Mouse (Mus musculus) central nervous system, embryonic 18 days (tissue): ENCODE data around the gene Polh. TPM values are rescaled to one million over a fixed set of nuclear protein-coding genes. Genes with fewer than 3 reads are reported as not detected.

ENCODE experiments used
- polyA plus RNA-seq: library from polyadenylated mRNA; depleted of rRNA; stranded (reverse); fragments of >200 nt; gene quantifications from 2 replicates; pipeline ENCODE4 v1.2.3, GENCODE M21; 2012; rRNA removed

The Polh gene
- 9.1 and 9.4 TPM in 2 replicates for polyA plus RNA-seq

DNA sequence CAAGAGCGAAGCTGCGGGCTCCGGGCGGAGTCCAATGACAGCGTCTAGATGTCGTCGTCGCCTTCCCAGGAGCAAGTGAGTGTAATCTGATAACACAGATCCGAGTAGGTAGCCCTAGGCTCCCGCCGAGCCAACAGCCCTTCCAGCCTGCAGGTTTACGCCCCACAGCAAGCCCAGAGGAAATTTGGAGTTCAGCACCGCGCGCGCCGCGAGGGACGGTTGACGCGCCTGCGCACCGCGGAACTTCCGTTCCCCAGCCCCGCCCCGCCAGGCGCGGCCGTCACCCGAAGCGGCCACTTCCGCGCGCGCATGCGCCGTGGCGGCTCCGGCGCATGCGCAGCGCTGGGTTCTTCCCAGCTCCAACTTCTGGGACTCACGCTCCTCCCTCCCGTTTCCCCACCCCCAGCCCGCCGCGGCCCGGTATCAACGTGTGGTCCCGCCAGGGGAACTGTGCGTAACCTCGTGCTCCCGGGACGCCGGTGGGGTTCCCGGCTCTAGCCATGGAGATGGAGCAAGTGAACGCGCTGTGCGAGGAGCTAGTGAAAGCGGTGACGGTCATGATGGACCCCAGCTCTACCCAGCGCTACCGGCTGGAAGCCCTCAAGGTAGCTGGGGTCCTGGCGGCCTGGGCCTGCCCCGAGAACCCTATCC, at the start of gene Polh, which contains the start of gene Xpo5:
Gene Polh (minus strand): TSS at position 225 of the 651 bp plus-strand sequence.
Gene Xpo5 (plus strand): TSS at position 362 of the 651 bp plus-strand sequence.

DNA sequence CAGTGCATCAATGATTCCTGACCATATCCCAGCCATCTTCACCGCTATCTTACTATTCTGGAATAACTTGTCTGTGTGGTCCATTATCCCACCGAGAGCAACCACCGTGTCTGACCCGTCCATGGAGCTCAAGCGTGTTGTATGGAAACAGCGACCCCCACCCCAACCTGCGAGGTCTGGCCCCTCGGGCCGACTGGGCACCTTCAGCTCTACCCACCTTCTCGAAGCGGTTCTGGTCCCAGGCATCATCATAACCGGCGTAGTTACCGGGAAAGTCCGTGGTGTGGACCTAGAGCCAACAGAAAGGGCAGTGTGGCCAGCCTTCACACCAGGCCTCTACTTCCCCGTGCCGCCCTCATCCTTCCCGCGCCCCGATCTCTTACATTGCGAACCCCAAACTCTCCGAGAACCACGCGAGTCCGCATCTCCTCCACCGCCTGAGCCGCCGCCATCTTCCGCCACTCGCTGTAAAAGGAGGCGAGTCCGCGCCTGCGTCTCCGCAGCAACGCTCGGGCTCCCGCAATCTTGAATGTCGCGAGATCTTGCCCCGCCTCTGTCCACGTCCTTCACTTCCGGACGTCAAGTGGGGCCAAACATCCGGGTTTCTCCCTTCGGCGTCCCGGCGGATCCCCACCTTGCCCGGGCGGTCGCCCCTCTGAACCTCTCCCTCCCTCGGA, 45.2 kb upstream of the Polh start, which contains the start of the genes Polr1c and Yipf3:
Gene Polr1c (minus strand): TSS at position 543 of the 677 bp plus-strand sequence.
Gene Yipf3 (plus strand): TSS at position 569 of the 677 bp plus-strand sequence.

DNA sequence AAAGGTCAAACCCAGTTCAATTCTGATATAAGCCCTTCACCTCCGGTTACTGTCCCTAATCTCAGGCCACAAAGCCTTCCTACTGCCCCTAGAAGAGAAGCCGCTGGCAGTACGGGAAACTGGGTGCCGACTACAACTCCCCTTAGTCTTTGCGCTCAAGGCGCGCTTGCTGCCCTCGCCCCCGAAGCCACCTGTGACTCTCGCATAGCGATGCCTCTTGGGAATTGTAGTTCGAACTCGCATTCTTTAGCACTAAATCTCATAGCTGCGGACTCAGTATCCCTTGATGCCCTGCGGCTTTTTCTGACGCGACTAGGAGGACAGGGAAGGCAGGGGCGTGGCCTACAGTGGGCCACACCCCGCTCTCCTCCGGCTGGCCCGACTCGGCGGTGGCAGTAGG, 41.8 kb downstream of the Polh start, which contains the start of gene Gtpbp2:
Gene Gtpbp2 (plus strand): TSS at position 347 of the 400 bp plus-strand sequence.

DNA sequence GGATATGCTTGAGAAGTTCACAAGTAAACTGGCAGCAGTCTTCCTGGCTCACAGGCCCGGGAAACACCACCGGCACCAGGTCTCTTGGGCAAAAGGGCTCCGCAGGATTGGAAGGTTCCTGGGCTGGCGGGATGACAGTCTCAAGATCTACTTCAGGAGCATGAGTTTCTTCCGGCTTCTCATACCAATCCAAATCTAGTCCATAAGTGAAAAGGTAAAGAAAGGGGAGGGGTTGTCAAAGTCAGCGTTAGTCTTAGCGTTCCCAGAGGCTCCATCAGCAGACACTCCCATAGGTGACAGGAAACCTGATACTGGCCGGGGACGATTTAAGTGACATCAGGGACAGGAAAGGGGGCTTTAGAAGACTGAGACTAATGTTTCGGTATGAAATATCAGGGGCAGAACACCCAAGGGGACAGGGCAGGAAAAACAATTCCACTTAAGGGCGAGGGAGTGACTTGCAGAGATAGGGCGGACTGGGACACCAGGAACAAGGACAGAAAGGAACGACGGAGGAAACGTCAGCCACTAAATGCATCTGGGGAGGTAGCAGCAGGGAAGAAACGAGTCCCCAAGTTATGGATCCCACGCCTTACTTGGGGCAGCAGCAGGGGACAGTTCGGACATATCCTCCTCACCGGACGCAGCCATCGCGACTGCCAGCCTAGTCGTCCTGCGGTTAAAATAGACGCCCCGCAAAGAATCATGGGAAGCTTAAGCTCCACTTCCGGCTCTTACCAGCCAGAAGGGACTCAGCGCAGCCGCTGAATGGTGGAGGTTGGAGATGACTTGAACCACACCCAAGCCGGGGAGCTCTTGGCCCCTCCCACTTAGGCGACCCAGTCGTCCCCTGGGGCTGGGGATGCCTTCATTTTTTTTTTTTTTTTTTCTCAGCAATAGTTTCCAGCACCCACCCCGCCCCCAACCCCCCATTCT, 49.3 kb downstream of the Polh start, which contains the start of gene Mad2l1bp:
Gene Mad2l1bp (minus strand): TSS at position 707 of the 936 bp plus-strand sequence.

DNA sequence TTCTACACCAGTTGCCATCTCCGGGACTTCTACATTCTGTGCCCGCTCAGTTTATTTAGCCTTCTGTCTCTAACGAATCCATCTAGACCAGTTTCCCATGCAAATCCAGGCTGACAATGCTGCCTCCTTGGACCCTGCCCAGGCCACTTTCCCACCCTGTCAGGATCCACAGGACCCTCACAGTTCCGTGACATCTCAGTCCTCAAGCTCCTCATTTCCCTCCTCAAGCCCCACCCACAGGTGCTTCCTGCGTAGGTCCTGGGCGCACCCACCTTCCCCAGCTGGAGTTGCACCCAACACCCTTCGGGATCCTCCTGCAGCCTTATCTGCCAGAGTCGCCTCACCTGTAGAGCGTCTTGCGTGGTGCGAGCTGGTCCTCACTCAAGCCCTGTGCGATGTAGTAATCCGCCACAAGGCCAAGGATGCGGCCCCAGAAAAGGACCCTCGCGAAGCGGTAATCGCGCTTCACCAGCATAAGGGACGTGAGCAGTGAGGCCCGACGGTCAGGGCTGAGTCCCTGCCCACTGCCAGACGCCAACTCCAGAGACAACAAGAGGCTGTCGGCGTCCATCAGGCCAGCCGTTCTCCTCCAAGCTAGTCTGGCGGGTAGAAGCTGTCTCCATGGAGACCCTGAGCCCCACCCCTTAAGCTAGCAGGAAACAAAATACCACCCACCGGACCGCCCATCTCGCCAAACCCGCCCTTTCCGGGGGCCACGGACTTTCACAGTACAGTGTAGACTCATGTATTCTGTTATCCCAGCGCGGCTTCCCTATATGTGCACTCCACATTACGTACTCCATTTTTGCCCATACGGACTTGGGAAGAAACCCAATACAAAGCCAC, 58.6 kb downstream of the Polh start, which contains the start of gene Rsph9:
Gene Rsph9 (minus strand): TSS at position 639 of the 846 bp plus-strand sequence.

Other genes with a start within 250 kb of the Polh start
- 249 and 260 TPM in 2 replicates for gene Vegfa, start 170.3 kb downstream of the Polh start, polyA plus RNA-seq
- 90.2 and 93.1 TPM in 2 replicates for gene Mrps18a, start 91.7 kb downstream of the Polh start, polyA plus RNA-seq
- 67.7 and 69.6 TPM in 2 replicates for gene Rsph9, start 58.4 kb downstream of the Polh start, polyA plus RNA-seq
- gene Mad2l1bp, start 49.1 kb downstream of the Polh start, polyA plus RNA-seq: 21.1 and 23.4 TPM in 2 replicates
- gene Gtpbp2, start 41.6 kb downstream of the Polh start, polyA plus RNA-seq: 198 and 200 TPM in 2 replicates
- 45.4 and 48.5 TPM in 2 replicates for gene Xpo5, start 137 bp upstream of the Polh start, polyA plus RNA-seq
- gene Polr1c, start 45.4 kb upstream of the Polh start, polyA plus RNA-seq: 108 and 110 TPM in 2 replicates
- 59.5 and 62.7 TPM in 2 replicates for gene Yipf3, start 45.4 kb upstream of the Polh start, polyA plus RNA-seq
- 56.8 and 63.4 TPM in 2 replicates for gene Lrrc73, start 50.9 kb upstream of the Polh start, polyA plus RNA-seq
- 42.6 and 47.1 TPM in 2 replicates for gene Tjap1, start 80.4 kb upstream of the Polh start, polyA plus RNA-seq
- 153 and 156 TPM in 2 replicates for gene Dlk2, start 94.8 kb upstream of the Polh start, polyA plus RNA-seq
- gene Abcc10, start 125.7 kb upstream of the Polh start, polyA plus RNA-seq: 11.9 and 12.2 TPM in 2 replicates
- gene Zfp318, start 181.1 kb upstream of the Polh start, polyA plus RNA-seq: 37.3 and 42.2 TPM in 2 replicates
- 12.4 and 16.1 TPM in 2 replicates for gene Crip3, start 226.3 kb upstream of the Polh start, polyA plus RNA-seq
- 0.11 and 0.14 TPM in 2 replicates for gene Slc22a7, start 235.8 kb upstream of the Polh start, polyA plus RNA-seq